Mouse (Mus musculus) intestine, embryonic 14.5 days (tissue): Measurements from ENCODE around the gene Gm9046. TPM values are rescaled to one million over a fixed set of nuclear protein-coding genes. Genes with fewer than 3 reads are reported as not detected.
"Not testable (repeated sequence)": the region's sequence is repeated elsewhere in the genome, so short reads cannot be mapped to it uniquely, and the experiment has no call there.

Experiments used
- ATAC-seq: fragments of 200-750 bp; cut with Nextera tagmentation; replicated peaks from 2 replicates; pipeline ENCODE4 v1.8.0; 2017; ENCODE audit warnings: low read depth, moderate number of reproducible peaks, moderate TSS enrichment, moderate library complexity; ENCODE audit not compliant: low FRiP score, low TSS enrichment
- DNase-seq: peaks from one replicate; pipeline ENCODE4 v3.0.0-alpha.2; 2018; ENCODE audit warnings: low spot score
- H3K27ac ChIP-seq: fragments of 300-500 bp; sonication (generic); 2 replicates; pipeline ENCODE4 v1.5.1; 2014; ENCODE audit warnings: low read depth, mild to moderate bottlenecking, control low read depth
- H3K27me3 ChIP-seq: fragments of 300-500 bp; sonication (generic); replicated peaks from 2 replicates; pipeline ENCODE4 v1.6.1; 2014; ENCODE audit warnings: low read length, control low read depth; ENCODE audit not compliant: control insufficient read depth, insufficient read depth
- H3K36me3 ChIP-seq: fragments of 300-500 bp; sonication (generic); 2 replicates; pipeline ENCODE4 v1.6.1; 2014; ENCODE audit warnings: low read length, control low read depth; ENCODE audit not compliant: control insufficient read depth, insufficient read depth
- H3K4me1 ChIP-seq: fragments of 300-500 bp; sonication (generic); replicated peaks from 2 replicates; pipeline ENCODE4 v1.6.1; 2014; ENCODE audit warnings: low read length, control low read depth, mixed read lengths; ENCODE audit not compliant: control insufficient read depth, insufficient read depth
- H3K4me2 ChIP-seq: fragments of 300-500 bp; sonication (generic); 2 replicates; pipeline ENCODE4 v1.6.1; 2014; ENCODE audit warnings: low read length
- H3K4me3 ChIP-seq: fragments of 300-500 bp; sonication (generic); 2 replicates; pipeline ENCODE4 v1.5.1; 2014; ENCODE audit warnings: low read depth, low read length, control low read depth, mixed read lengths
- H3K9ac ChIP-seq: fragments of 300-500 bp; sonication (generic); 2 replicates; pipeline ENCODE4 v1.6.1; 2014; ENCODE audit warnings: mild to moderate bottlenecking, low read length
- H3K9me3 ChIP-seq: fragments of 300-500 bp; sonication (generic); 2 replicates; pipeline ENCODE4 v1.6.1; 2016; ENCODE audit warnings: low read length, control low read depth; ENCODE audit not compliant: control insufficient read depth
- WGBS: fragments of 180-500 bp; shearing (Covaris S2); extraction: QIAGEN DNeasy Blood & Tissue Kit; methylation state at CpG from one replicate; pipeline ENCODE4 v1.1.7; 2014; 5-methylcytosine and 5-hydroxymethylcytosine counted together
- polyA plus RNA-seq: library from polyadenylated mRNA; unstranded; fragments of >200 nt; fragmentation: Nextera tagmentation; extraction: Ambion mirVana; gene quantifications from 2 replicates; pipeline ENCODE4 v1.2.1, GENCODE M21; 2014

Gm9046 gene
- polyA plus RNA-seq: not detected in 2 replicates

DNA sequence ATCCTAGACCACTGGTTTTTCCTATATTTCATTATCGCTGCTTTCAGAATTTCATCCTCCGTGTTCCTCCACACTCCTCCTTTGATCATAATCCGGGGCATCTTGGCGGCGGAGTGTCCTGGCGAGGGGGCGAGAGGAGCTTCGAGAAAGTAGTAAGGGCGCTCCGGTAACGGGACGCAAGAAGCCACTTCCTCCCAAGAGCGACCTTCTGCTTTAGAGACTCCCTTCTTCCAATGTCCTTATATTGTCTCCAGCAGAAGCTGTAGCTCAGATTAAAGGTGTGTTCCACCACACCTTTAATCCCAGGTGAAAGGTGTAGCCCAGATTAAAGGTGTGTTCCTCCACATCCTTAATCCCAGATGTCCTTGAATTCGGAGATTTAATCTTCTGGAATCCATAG, at the start of gene Gm9046:
Gm9046 (minus strand) TSS at position 101 of the 400 bp plus-strand sequence.
- not testable (repeated sequence) for H3K9ac ChIP-seq, H3K27ac ChIP-seq
- no CpG with 5 or more reads among the region's 14 CpGs for WGBS

DNA sequence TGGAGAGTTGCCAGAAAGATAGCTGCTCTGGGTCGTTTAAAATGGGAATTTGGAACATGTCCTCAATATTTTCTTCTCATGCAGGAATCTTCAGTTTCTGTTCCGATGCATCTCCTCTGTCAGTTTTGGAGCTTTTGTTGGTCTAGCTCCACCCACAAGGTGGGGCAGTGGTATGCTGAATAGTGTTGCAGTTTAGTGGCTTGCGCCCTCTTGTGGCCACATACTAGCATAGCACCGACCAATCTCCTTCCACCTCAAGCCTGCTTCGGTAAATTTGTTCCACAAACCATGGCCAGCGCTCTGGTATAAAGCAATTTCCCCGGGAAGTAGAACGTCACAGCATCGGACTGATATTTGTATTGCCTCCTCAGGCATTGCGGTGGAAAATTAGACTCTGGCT, 27.4 kb upstream of the Gm9046 start:
- peak overlapping the region; percentile 46 for H3K4me2 ChIP-seq
- peak; percentile 87 for ATAC-seq
- no peaks in the 10 kb centered on the region for H3K27me3 ChIP-seq

More for the DNA sequence above, at the start of gene Gm9046:
- not testable (repeated sequence) for H3K4me3 ChIP-seq, H3K4me1 ChIP-seq, H3K36me3 ChIP-seq, DNase-seq, ATAC-seq, H3K27me3 ChIP-seq, H3K9me3 ChIP-seq, H3K4me2 ChIP-seq

DNA sequence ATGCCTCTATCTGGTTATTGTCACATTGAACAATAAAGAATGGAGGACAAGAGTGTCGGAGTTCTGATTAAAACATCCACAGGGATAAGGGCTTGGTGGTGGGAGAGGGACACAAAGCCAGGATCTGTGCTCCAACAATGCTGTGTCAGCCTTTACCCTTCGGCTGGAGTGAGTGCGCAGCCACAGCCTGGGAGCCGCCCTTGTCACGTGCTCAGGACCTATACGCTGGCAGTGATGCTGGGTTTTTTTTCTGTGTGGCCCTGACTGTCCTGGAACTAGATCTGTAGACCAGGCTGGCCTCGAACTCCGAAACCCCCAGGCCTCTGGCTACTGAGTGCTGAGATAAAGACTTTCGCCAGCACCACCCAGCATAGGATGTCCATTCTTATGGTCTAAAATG, 26.5 kb upstream of the Gm9046 start:
- Histone ChIP-seq H3K36me3 (no peaks in the 10 kb centered on the region), H3K4me3 (no peak overlapping the region), H3K4me2 (no peak overlapping the region), H3K27me3 (no peaks in the 10 kb centered on the region), H3K9me3 (no peaks in the 10 kb centered on the region), H3K4me1 (0 out of 2 replicates have a peak, but pooled peaks cover 3% of the 10 kb centered on the region), H3K27ac (no peak overlapping the region), H3K9ac (no peak overlapping the region)
- 87% methylated on average over 9 of the region's 9 CpGs for WGBS
- DNase-seq: no peak
- ATAC-seq: no peak

More for the DNA sequence above, 27.4 kb upstream of the Gm9046 start:
- H3K36me3 ChIP-seq: no peaks in the 10 kb centered on the region
- H3K4me1 ChIP-seq: 0 out of 2 replicates have a peak, but pooled peaks cover 3% of the 10 kb centered on the region
- no peak overlapping the region for H3K9ac ChIP-seq
- H3K4me3 ChIP-seq: no peak overlapping the region
- WGBS: 5% methylated on average over 10 of the region's 10 CpGs
- no peak overlapping the region for H3K27ac ChIP-seq
- DNase-seq: peak; percentile 82
- no peaks in the 10 kb centered on the region for H3K9me3 ChIP-seq

DNA sequence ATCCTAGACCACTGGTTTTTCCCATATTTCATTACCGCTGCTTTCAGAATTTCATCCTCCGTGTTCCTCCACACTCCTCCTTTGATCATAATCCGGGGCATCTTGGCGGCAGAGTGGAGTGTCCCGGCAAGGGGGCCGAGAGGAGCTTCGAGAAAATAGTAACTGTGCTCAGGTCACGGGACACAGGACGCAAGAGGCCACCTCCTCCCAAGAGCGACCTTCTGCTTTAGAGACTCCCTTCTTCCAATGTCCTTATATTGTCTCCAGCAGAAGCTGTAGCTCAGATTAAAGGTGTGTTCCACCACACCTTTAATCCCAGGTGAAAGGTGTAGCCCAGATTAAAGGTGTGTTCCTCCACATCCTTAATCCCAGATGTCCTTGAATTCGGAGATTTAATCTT, 10.9 kb upstream of the Gm9046 start, which contains the start of gene Gm9049:
Gm9049 (minus strand) TSS at position 101 of the 400 bp plus-strand sequence.
- not testable (repeated sequence) for H3K27me3 ChIP-seq, H3K9me3 ChIP-seq, H3K27ac ChIP-seq, H3K9ac ChIP-seq, ATAC-seq, H3K4me3 ChIP-seq, H3K4me2 ChIP-seq, H3K36me3 ChIP-seq, H3K4me1 ChIP-seq, DNase-seq
- no CpG with 5 or more reads among the region's 11 CpGs for WGBS

DNA sequence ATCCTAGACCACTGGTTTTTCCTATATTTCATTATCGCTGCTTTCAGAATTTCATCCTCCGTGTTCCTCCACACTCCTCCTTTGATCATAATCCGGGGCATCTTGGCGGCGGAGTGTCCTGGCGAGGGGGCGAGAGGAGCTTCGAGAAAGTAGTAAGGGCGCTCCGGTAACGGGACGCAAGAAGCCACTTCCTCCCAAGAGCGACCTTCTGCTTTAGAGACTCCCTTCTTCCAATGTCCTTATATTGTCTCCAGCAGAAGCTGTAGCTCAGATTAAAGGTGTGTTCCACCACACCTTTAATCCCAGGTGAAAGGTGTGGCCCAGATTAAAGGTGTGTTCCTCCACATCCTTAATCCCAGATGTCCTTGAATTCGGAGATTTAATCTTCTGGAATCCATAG, 5.5 kb upstream of the Gm9046 start, which contains the start of gene Gm9048:
Gm9048 (minus strand) TSS at position 101 of the 400 bp plus-strand sequence.
- H3K4me3 ChIP-seq, H3K9ac ChIP-seq, H3K36me3 ChIP-seq, H3K9me3 ChIP-seq, DNase-seq, H3K27ac ChIP-seq, H3K4me2 ChIP-seq, ATAC-seq, H3K4me1 ChIP-seq, H3K27me3 ChIP-seq: not testable (repeated sequence)
- WGBS: 83% methylated on average over 1 of the region's 14 CpGs

DNA sequence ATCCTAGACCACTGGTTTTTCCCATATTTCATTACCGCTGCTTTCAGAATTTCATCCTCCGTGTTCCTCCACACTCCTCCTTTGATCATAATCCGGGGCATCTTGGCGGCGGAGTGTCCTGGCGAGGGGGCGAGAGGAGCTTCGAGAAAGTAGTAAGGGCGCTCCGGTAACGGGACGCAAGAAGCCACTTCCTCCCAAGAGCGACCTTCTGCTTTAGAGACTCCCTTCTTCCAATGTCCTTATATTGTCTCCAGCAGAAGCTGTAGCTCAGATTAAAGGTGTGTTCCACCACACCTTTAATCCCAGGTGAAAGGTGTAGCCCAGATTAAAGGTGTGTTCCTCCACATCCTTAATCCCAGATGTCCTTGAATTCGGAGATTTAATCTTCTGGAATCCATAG, 5.3 kb downstream of the Gm9046 start, which contains the start of gene Gm9045:
Gm9045 (minus strand) TSS at position 101 of the 400 bp plus-strand sequence.
- H3K9ac ChIP-seq, H3K4me3 ChIP-seq, H3K9me3 ChIP-seq, H3K4me1 ChIP-seq, DNase-seq, H3K27ac ChIP-seq, H3K27me3 ChIP-seq, ATAC-seq, H3K36me3 ChIP-seq, H3K4me2 ChIP-seq: not testable (repeated sequence)
- no CpG with 5 or more reads among the region's 14 CpGs for WGBS

DNA sequence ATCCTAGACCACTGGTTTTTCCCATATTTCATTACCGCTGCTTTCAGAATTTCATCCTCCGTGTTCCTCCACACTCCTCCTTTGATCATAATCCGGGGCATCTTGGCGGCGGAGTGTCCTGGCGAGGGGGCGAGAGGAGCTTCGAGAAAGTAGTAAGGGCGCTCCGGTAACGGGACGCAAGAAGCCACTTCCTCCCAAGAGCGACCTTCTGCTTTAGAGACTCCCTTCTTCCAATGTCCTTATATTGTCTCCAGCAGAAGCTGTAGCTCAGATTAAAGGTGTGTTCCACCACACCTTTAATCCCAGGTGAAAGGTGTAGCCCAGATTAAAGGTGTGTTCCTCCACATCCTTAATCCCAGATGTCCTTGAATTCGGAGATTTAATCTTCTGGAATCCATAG, 10.7 kb downstream of the Gm9046 start, which contains the start of gene Gm9044:
Gm9044 (minus strand) TSS at position 101 of the 400 bp plus-strand sequence.
- H3K36me3 ChIP-seq, ATAC-seq, H3K9ac ChIP-seq, H3K9me3 ChIP-seq, H3K4me2 ChIP-seq, H3K4me1 ChIP-seq, H3K27ac ChIP-seq, H3K27me3 ChIP-seq, H3K4me3 ChIP-seq, DNase-seq: not testable (repeated sequence)
- WGBS: no CpG with 5 or more reads among the region's 14 CpGs

DNA sequence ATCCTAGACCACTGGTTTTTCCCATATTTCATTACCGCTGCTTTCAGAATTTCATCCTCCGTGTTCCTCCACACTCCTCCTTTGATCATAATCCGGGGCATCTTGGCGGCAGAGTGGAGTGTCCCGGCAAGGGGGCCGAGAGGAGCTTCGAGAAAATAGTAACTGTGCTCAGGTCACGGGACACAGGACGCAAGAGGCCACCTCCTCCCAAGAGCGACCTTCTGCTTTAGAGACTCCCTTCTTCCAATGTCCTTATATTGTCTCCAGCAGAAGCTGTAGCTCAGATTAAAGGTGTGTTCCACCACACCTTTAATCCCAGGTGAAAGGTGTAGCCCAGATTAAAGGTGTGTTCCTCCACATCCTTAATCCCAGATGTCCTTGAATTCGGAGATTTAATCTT, 16.2 kb downstream of the Gm9046 start, which contains the start of gene Gm9040:
Gm9040 (minus strand) TSS at position 101 of the 400 bp plus-strand sequence.
- no CpG with 5 or more reads among the region's 11 CpGs for WGBS
- H3K9ac ChIP-seq, H3K36me3 ChIP-seq, H3K27me3 ChIP-seq, DNase-seq, H3K4me1 ChIP-seq, H3K4me3 ChIP-seq, ATAC-seq, H3K9me3 ChIP-seq, H3K27ac ChIP-seq, H3K4me2 ChIP-seq: not testable (repeated sequence)

DNA sequence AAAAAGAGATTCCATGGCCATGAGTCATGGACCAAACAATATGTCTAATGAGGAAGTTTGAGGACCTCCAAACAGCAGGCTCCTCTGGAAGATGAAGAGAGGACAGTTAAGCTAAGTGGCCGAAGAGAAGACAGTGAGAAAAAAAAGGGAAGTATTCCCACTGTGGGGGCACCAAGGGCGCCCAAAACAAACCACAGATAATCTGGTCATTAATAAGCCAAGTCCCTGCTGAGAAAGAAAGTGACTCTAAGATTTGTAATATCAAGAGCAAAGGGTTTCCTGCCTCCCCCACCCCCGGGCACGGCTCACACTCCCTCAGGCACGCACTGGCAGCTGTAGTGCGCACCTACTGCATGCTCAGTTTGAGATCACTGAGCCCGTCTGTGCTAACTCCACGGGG, 24.0 kb downstream of the Gm9046 start:
- DNase-seq (no peak), ATAC-seq (no peak)
- no peak overlapping the region for H3K4me3 ChIP-seq
- no peak overlapping the region for H3K9ac ChIP-seq
- H3K4me2 ChIP-seq: no peak overlapping the region
- 88% methylated on average over 8 of the region's 8 CpGs for WGBS
- H3K36me3 ChIP-seq: no peaks in the 10 kb centered on the region
- H3K27me3 ChIP-seq: no peaks in the 10 kb centered on the region
- no peaks in the 10 kb centered on the region for H3K4me1 ChIP-seq
- no peaks in the 10 kb centered on the region for H3K9me3 ChIP-seq
- no peak overlapping the region for H3K27ac ChIP-seq
